Mouse (Mus musculus): ENCODE data around the gene Gje1.

Gje1 gene

DNA sequence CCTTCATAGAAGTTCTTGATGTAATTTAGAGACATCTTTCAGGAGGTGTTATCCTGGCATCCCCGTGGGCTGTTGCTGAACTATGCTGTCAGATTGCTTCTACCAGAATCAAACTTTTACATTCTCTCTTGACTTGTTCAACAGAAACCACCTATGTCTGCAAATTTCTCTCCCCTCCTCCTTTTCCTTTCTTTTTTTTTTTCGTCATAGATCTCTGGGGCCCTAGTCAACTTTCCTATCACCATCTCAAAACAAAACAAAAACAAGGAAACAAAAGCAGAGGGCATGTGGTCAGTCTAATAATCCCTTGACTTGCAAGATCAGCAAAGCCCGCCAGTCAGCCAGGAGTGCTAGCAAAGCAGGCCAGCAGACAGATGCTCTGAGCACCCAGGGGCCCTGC, at the start of gene Gje1:
Gene Gje1 (minus strand): TSS at position 101 of the 400 bp plus-strand sequence.
- no peak for DNase-seq

- DNase-seq, result no peak
These were observed 42.6 kb upstream of the Gje1 start for GRCm38 (mm10) chr10:14760618-14761017.

GRCm38 (mm10) chr10:14759665-14760558, 41.9 kb upstream of the Gje1 start:
- DNase-seq, result peak; percentile 3 to 11

DNA sequence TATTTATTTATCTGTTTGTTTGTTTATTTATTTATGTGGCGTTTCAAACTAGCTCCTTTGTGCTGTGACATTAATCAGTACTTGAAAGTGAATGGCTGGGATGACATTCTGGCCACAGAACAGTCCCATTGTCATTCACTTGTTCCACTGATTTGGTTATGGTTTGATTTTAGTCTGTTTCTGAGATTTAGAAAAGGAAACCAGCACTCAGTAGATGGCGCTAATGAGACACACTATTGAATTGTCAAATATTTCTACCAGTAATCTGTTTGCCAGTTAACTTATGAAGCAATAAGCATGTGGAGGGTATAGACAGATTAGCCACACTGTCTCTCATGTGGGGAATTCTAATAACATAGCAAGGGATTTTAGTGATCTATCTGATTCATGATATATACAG, 16.3 kb upstream of the Gje1 start:
- DNase-seq, result peak; percentile 1 to 4

DNA sequence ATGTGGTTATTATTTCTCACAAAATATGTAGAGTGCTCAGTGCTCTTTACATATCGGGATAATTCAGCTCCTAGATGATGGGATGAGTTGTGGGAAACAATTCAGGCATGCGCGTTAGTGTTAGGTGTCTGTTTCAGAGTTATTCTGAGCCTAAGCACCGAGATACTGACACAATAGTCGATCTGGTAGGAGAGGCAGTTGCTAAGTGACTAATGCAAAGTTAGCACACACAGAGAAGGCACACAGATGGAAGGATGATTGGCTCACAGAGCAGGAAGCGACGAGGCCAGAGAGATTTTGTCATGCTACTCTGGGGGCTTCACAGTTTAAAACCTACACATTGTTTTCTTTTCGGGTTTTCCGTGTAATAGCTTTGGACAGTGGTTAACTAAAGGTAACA, 7.7 kb upstream of the Gje1 start:
- DNase-seq, result no peak

DNA sequence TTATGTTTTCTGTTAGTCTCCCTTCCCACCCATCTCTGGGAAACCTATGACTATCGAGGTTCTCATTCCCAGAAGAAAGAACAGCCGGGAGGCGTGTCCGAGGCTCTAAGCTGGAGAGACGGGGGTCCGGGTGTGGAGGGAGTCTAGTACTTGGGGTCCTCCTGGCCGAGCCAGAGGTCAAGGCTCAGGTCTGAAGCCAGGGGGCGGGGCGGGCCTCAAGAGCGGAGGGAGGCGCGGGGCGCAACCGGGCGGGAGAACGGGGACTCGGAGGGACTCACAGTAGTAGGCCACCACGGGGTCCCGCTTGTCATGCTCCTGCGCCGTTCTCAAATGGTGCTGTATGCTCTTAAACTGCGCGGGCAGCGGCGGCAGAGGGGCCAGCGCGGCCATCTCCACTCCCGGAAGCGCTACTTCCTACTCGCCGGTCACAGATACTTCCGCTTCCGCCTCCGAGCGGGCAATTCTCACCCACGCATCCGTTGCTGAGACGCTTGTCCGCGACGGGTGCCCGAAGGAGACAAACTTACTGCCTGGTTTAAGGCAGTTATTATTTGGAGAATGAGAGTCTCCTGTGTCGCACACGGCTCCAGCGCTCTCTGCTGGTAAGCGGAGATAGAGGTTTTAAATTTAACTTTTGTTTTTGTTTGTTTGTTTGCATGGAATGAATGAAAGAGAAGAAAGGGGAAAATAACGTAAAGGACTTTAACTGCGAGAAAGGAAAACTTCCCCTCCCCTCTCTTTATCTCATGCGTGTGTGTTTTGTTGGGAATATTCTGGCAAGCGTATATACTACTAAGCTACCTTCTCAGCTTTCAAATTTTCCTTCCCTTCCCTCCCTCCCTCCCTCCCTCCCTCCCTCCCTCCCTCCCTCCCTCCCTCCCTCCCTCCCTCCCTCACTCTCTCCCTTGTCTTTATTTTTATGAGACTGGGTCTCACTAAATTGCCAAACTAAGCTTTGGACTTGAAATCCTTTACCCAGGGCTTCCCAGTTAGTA, 12.6 kb downstream of the Gje1 start, which contains the start of the genes Vta1 and Nmbr:
Gene Vta1 (minus strand): TSS at position 489 of the 995 bp plus-strand sequence.
Gene Nmbr (plus strand): TSS at position 520 of the 995 bp plus-strand sequence.
- DNase-seq, result peak; percentile 99

- no peak for DNase-seq
These were observed 14.1 kb downstream of the Gje1 start for GRCm38 (mm10) chr10:14703830-14704420.

DNA sequence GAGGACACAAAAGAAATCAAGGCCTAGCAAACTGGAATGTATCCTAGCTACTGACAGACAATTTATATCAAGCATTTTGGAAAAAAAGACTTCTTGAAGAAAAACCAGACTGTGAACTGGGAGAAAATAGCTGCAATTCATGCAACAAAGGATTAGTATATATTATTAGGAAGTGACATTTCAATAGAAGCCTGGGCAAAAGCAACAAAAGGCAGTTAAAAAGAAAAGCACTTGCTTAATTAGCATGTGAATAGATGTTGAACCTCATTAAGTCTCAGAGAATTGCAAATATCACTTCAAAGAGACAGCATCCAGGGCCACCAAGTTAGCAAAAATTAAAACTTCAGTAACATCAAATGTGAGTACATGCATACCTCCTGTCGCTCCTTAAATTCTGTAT, 14.8 kb downstream of the Gje1 start:
- no peak for DNase-seq

DNA sequence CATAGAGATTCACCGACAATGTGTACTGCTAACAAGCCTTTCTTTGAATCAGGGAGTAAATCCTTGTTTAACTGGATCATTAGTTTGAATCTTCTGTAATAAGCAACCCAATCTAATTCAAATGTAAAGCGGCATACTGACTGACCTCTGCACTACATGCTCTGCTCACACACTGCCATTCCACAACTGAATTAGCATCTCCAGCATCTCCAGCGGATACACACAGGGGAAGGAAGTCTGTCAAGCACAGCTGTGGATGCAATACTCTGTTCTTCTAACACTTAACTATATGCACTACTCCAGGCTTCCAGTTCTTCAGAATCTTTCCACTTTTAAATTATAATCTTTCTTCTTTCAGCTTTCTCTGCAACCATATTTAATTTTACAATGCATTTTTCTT, 27.7 kb downstream of the Gje1 start:
- no peak for DNase-seq

- no peak for DNase-seq
These were observed 29.1 kb downstream of the Gje1 start for GRCm38 (mm10) chr10:14688785-14689442.

- DNase-seq, result no peak
These were observed 32.4 kb downstream of the Gje1 start for GRCm38 (mm10) chr10:14685663-14686062.

DNA sequence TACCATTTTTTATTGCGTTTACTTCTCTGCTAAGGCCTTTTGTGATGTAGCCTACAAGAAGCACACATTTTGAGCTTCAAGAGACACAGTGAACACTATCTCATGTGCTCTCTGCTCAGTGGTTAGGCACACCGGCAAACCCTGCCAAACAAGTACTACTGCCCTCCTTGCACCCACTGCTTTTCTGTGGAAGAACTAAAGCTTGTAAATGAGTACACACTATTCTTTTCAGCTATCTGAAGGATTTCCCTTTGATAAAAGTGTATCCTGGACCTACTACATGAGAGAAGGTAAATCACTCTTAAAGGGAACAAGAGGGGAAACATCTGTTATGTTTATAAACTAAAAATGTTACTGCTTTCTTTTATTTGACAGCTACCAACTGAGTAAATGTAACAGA, 51.9 kb downstream of the Gje1 start:
- DNase-seq, result no peak

All from kidney, postnatal 4 days (tissue).